In genomic region chr9:64351191-64351590, GRCm38 (mm10) we compare ENCODE assay signal across 10 mouse cellular contexts. TPM values are rescaled to one million over a fixed set of nuclear protein-coding genes. Genes with fewer than 3 reads are reported as not detected.
A peak's percentile ranks its signal among the peaks of the same experiment; 100 is the strongest.
DNase-seq lines count a peak whose midpoint lies in the region; ATAC-seq and TF ChIP-seq lines count a peak whose summit lies in the region.
"Had no signal": no experiment of that assay in that cellular context is flagged by ENCODE, and none has a peak within 500 bp of the region (broad histone marks: within the 10 kb centered on the region; RNA-seq: fewer than 3 reads in every experiment).

No protein-coding gene starts in this region.

- no peak overlapping the region for H3K4me2 ChIP-seq in liver, embryonic 13.5 days
- H3K4me2 ChIP-seq: heart, embryonic 13.5 days had no signal

- no peak overlapping the region for H3K27ac ChIP-seq in left cerebral cortex, adult 2 months
- no peak overlapping the region for H3K27ac ChIP-seq in liver, embryonic 13.5 days
- H3K27ac ChIP-seq: heart, embryonic 13.5 days had no signal

- peak; percentile 40 for TF ChIP-seq CTCF in left cerebral cortex, adult 2 months (IDR thresholded peaks at IDR 0.05)

- H3K9ac ChIP-seq in liver, embryonic 13.5 days = no peak overlapping the region
- H3K9ac ChIP-seq: heart, embryonic 13.5 days had no signal

- no peak for DNase-seq in left cerebral cortex, adult 2 months (ENCODE audit: extremely low spot score in 1 of 2, low spot score in 2 of 2)
- no peak for DNase-seq in left cerebral cortex, adult 18-20 months (ENCODE audit: low spot score in 2 of 2)
- peak; percentile 46 for DNase-seq in CD4-positive helper T cell, adult 2 months (ENCODE audit: low read depth, low spot score)
- peak; percentile 26 for DNase-seq in MEL-GATA-1-ER (ENCODE audit: extremely low read depth, low read depth)
- peak; percentile 37 for DNase-seq in liver, embryonic 13.5 days
- DNase-seq in kidney, adult 11 months = no peak
- no peak for DNase-seq in Muller cell, postnatal 12 days (ENCODE audit: inconsistent ontology term)
- no peak for DNase-seq in left cerebral cortex, postnatal 4 days

- no peak for ATAC-seq in liver, embryonic 13.5 days (ENCODE audit: low read depth)
- ATAC-seq: midbrain, embryonic 16.5 days had no signal

- H3K4me3 ChIP-seq in left cerebral cortex, adult 2 months = no peak overlapping the region
- H3K4me3 ChIP-seq in liver, embryonic 13.5 days (replicated peaks) = no peak overlapping the region
- H3K4me3 ChIP-seq: heart, embryonic 13.5 days had no signal

- H3K36me3 ChIP-seq in liver, embryonic 13.5 days = no peaks in the 10 kb centered on the region
- H3K36me3 ChIP-seq: heart, embryonic 13.5 days had no signal

- intact Hi-C loops in left cerebral cortex, adult 2 months (cut with DNase I) = no loop called here
- intact Hi-C loops in left cerebral cortex, postnatal 4 days (cut with DNase I) = no loop called here

- WGBS in liver, embryonic 13.5 days (ENCODE audit: insufficient replicate concordance) = 17% methylated on average over 3 of the region's 3 CpGs

- no peaks in the 10 kb centered on the region for H3K4me1 ChIP-seq in liver, embryonic 13.5 days (replicated peaks)
- H3K4me1 ChIP-seq: heart, embryonic 13.5 days had no signal

- H3K9me3 ChIP-seq in liver, embryonic 13.5 days (replicated peaks) = no peaks in the 10 kb centered on the region
- H3K9me3 ChIP-seq: heart, embryonic 13.5 days had no signal

- H3K27me3 ChIP-seq in liver, embryonic 13.5 days = no peaks in the 10 kb centered on the region
- H3K27me3 ChIP-seq: heart, embryonic 13.5 days had no signal

RNA-seq across cellular contexts. Expression of gene Dis3l, which starts 10.1 kb away (rescaled TPM):
- 10 to 100 TPM; 24.3 to 29.6 TPM for total RNA-seq in left cerebral cortex, adult 2 months (2021)
- total RNA-seq in left cerebral cortex, adult 18-20 months (2021) = 10 to 100 TPM; 27.5 to 28.2 TPM
- 9.8 and 12.0 TPM in 2 replicates for polyA plus RNA-seq in liver, embryonic 13.5 days (2015; fragmentation: Nextera tagmentation; extraction: Ambion mirVana)
- total RNA-seq in left cerebral cortex, postnatal 4 days (2021) = 10 to 100 TPM; 29.0 to 29.5 TPM

RNA-seq across cellular contexts. Expression of gene Megf11, which starts 34.2 kb away (rescaled TPM):
- total RNA-seq in left cerebral cortex, adult 2 months (2021) = 10 to 100 TPM; 14.1 to 14.4 TPM
- 10 to 100 TPM; 10.2 to 11.3 TPM for total RNA-seq in left cerebral cortex, adult 18-20 months (2021)
- polyA plus RNA-seq in liver, embryonic 13.5 days (2015; fragmentation: Nextera tagmentation; extraction: Ambion mirVana) = 0.23 and 0.38 TPM in 2 replicates
- 1 to 10 TPM; 3.3 to 5.2 TPM for total RNA-seq in left cerebral cortex, postnatal 4 days (2021)

Comparison
In these comparisons a context has a peak if more than half of its experiments do, and no peak if none do; other contexts are left out.
1. DNase-seq: peak in CD4-positive helper T cell, adult 2 months (single experiment), MEL-GATA-1-ER (single experiment) and liver, embryonic 13.5 days (single experiment); none in left cerebral cortex, adult 2 months (0 of 2), left cerebral cortex, adult 18-20 months (0 of 2), kidney, adult 11 months (single experiment), Muller cell, postnatal 12 days (single experiment) and left cerebral cortex, postnatal 4 days (single experiment).